Mouse (Mus musculus): Measurements from ENCODE around the gene Elmod2.

DNA sequence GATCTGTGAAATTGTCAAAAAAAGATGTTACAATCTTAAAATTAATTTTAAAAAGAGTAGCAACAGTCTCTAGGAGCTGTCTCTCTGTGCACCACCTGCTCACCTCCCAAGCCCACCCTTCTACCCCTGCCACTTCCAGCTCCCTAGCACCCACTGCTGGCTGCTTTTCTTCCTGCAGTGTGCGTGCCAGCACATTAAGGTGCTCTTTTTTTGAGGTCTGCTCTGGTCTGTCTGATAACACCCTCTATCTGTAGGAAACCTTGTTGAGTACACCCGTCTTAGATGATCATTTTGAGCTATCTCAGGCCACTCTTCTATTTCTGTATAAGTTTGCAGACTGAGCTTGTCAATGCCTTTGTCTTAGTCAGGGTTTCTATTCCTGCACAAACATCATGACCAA is 9.2 kb downstream of the Elmod2 start:
- TF ChIP-seq EP300 (IDR thresholded peaks at IDR 0.05; ENCODE audit: low read depth in 1 of 2, low read length in 2 of 2) (no peak), GATA1 (IDR thresholded peaks at IDR 0.05; ENCODE audit: low read depth, low read length) (no peak), POLR2A (IDR thresholded peaks at IDR 0.05; ENCODE audit: control insufficient read depth in 1 of 2, insufficient read depth in 1 of 2, low read depth in 1 of 2, low read length in 2 of 2, poor library complexity in 1 of 2) (no peak), CTCF (IDR thresholded peaks at IDR 0.05 in 2 of 3, conservative IDR thresholded peaks at IDR 0.05 in 1 of 3; ENCODE audit: control insufficient read depth in 1 of 3, insufficient read depth in 1 of 3, low read depth in 2 of 3, low read length in 3 of 3, poor library complexity in 1 of 3, severe bottlenecking in 1 of 3) (peak; percentile 29 to 39 (median 39); a peak in 5 of 6 replicates), SIN3A (IDR thresholded peaks at IDR 0.05; ENCODE audit: low read length) (no peak), KAT2A (conservative IDR thresholded peaks at IDR 0.05; ENCODE audit: low read depth, low read length) (no peak), TAL1 (IDR thresholded peaks at IDR 0.05; ENCODE audit: low read length) (no peak), UBTF (IDR thresholded peaks at IDR 0.05; ENCODE audit: borderline replicate concordance, insufficient read depth, low read depth, low read length) (no peak), ZNF384 (IDR thresholded peaks at IDR 0.05; ENCODE audit: low read depth, low read length) (peak; percentile 33; the same call in 1 of the 2 replicates), USF1 (IDR thresholded peaks at IDR 0.05; ENCODE audit: low read depth, low read length) (no peak), ZKSCAN1 (IDR thresholded peaks at IDR 0.05; ENCODE audit: low read depth, low read length) (no peak), HCFC1 (IDR thresholded peaks at IDR 0.05; ENCODE audit: low read depth, low read length) (no peak), BHLHE40 (IDR thresholded peaks at IDR 0.05; ENCODE audit: borderline replicate concordance, low read depth, low read length) (no peak)

Measured in MEL (cell line).